In genomic region chr7:16463214-16463613, GRCm38 (mm10) we compare ENCODE assay signal across 8 mouse cellular contexts. TPM values are rescaled to one million over a fixed set of nuclear protein-coding genes. Genes with fewer than 3 reads are reported as not detected.
DNase-seq lines count a peak whose midpoint lies in the region; ATAC-seq lines count a peak whose summit lies in the region.

No protein-coding gene starts in this region.

- no peaks in the 10 kb centered on the region for H3K27me3 ChIP-seq in embryonic facial prominence, embryonic 11.5 days (ENCODE audit: control insufficient read depth, insufficient read depth, low read length)
- peaks cover 7% of the 10 kb centered on the region; the same call in 1 of the 2 replicates for H3K27me3 ChIP-seq in heart, embryonic 16.5 days (ENCODE audit: control insufficient read depth, insufficient read depth, low read length)

- DNase-seq in CD4-positive, CD25-positive, alpha-beta regulatory T cell, adult 2 months (ENCODE audit: low read depth, low spot score) = peak; percentile 89
- DNase-seq in adrenal gland, postnatal 10 days = peak; percentile 90
- peak; percentile 92 for DNase-seq in embryonic facial prominence, embryonic 11.5 days (ENCODE audit: low spot score)
- DNase-seq in kidney, postnatal 4 days = peak; percentile 92
- peak; percentile 90 for DNase-seq in lung, postnatal 14 days
- DNase-seq in retina, adult 2 months (ENCODE audit: low read depth, low spot score) = peak; percentile 48
- DNase-seq in thymus, postnatal 14 days = peak; percentile 89

- 2% methylated on average over 14 of the region's 14 CpGs for WGBS in embryonic facial prominence, embryonic 11.5 days
- under 1% methylated on average over 14 of the region's 14 CpGs for WGBS in heart, embryonic 16.5 days

- H3K4me2 ChIP-seq in embryonic facial prominence, embryonic 11.5 days (ENCODE audit: low read depth, low read length) = no peak overlapping the region
- no peak overlapping the region for H3K4me2 ChIP-seq in heart, embryonic 16.5 days (ENCODE audit: low read depth, low read length)

- H3K4me3 ChIP-seq in embryonic facial prominence, embryonic 11.5 days (ENCODE audit: low read depth, low read length) = no peak overlapping the region
- no peak overlapping the region for H3K4me3 ChIP-seq in heart, embryonic 16.5 days (ENCODE audit: low read length)

- H3K9me3 ChIP-seq in embryonic facial prominence, embryonic 11.5 days (replicated peaks; ENCODE audit: control insufficient read depth, low read length) = no peaks in the 10 kb centered on the region
- H3K9me3 ChIP-seq in heart, embryonic 16.5 days (replicated peaks; ENCODE audit: control insufficient read depth, low read length) = peaks cover 3% of the 10 kb centered on the region; the same call in 1 of the 2 replicates

- no peaks in the 10 kb centered on the region; the same call in 1 of the 2 replicates for H3K4me1 ChIP-seq in embryonic facial prominence, embryonic 11.5 days (ENCODE audit: control insufficient read depth, insufficient read depth, low read length)
- no peaks in the 10 kb centered on the region for H3K4me1 ChIP-seq in heart, embryonic 16.5 days (ENCODE audit: control insufficient read depth, insufficient read depth, low read length)

- H3K9ac ChIP-seq in embryonic facial prominence, embryonic 11.5 days (replicated peaks; ENCODE audit: low read length) = no peak overlapping the region
- no peak overlapping the region for H3K9ac ChIP-seq in heart, embryonic 16.5 days (ENCODE audit: low read length)

- ATAC-seq in embryonic facial prominence, embryonic 11.5 days (replicated peaks; ENCODE audit: insufficient number of reproducible peaks, low FRiP score, low TSS enrichment, low read depth) = 0 out of 2 replicates have a peak, but pooled peaks have one; percentile 44
- 0 out of 2 replicates have a peak, but pooled peaks have one; percentile 30 for ATAC-seq in heart, embryonic 16.5 days (replicated peaks; ENCODE audit: extremely low read depth, insufficient read depth, low FRiP score)

- no peak overlapping the region for H3K27ac ChIP-seq in embryonic facial prominence, embryonic 11.5 days (replicated peaks; ENCODE audit: low read depth, low read length)
- no peak overlapping the region for H3K27ac ChIP-seq in heart, embryonic 16.5 days (ENCODE audit: low read length)

- no peaks in the 10 kb centered on the region for H3K36me3 ChIP-seq in embryonic facial prominence, embryonic 11.5 days (replicated peaks; ENCODE audit: control insufficient read depth, insufficient read depth, low read depth, low read length)
- no peaks in the 10 kb centered on the region for H3K36me3 ChIP-seq in heart, embryonic 16.5 days (ENCODE audit: control insufficient read depth, insufficient read depth)

RNA-seq across cellular contexts. Expression of gene Tmem160, which starts 10.6 kb away (rescaled TPM):
- 10 to 100 TPM; 43.9 to 46.8 TPM for total RNA-seq in adrenal gland, postnatal 10 days (2021)
- 50.7 and 60.0 TPM in 2 replicates for polyA plus RNA-seq in embryonic facial prominence, embryonic 11.5 days (2014; fragmentation: Nextera tagmentation; extraction: Ambion mirVana)
- polyA plus RNA-seq in heart, embryonic 16.5 days (2015; fragmentation: Nextera tagmentation; extraction: Ambion mirVana) = 81.6 and 82.1 TPM in 2 replicates

RNA-seq across cellular contexts. Expression of gene Npas1, which starts 14.3 kb away (rescaled TPM):
- total RNA-seq in adrenal gland, postnatal 10 days (2021) = not detected
- 0.21 and 0.25 TPM in 2 replicates for polyA plus RNA-seq in embryonic facial prominence, embryonic 11.5 days (2014; fragmentation: Nextera tagmentation; extraction: Ambion mirVana)
- 0.49 and 0.59 TPM in 2 replicates for polyA plus RNA-seq in heart, embryonic 16.5 days (2015; fragmentation: Nextera tagmentation; extraction: Ambion mirVana)
